Mouse (Mus musculus) hindbrain, embryonic 11.5 days (tissue): ENCODE measurements around the gene Nkx2-4. TPM values are rescaled to one million over a fixed set of nuclear protein-coding genes. Genes with fewer than 3 reads are reported as not detected.

Experiments used
- ATAC-seq: fragments of 200-750 bp; cut with Nextera tagmentation; 2 replicates; pipeline ENCODE4 v1.8.0; 2017; ENCODE audit warnings: mild to moderate bottlenecking, moderate TSS enrichment, moderate library complexity; ENCODE audit not compliant: low FRiP score
- DNase-seq: peaks from one replicate; pipeline ENCODE4 v3.0.0-alpha.2; 2015; ENCODE audit warnings: low spot score
- H3K27ac ChIP-seq: fragments of 300-500 bp; sonication (generic); 2 replicates; pipeline ENCODE4 v1.5.1; 2014; ENCODE audit warnings: mild to moderate bottlenecking, low read depth, low read length
- H3K27me3 ChIP-seq: fragments of 300-500 bp; sonication (generic); 2 replicates; pipeline ENCODE4 v1.6.1; 2014; ENCODE audit warnings: mild to moderate bottlenecking, low read length, moderate library complexity, mixed read lengths; ENCODE audit not compliant: control insufficient read depth, insufficient read depth
- H3K36me3 ChIP-seq: fragments of 300-500 bp; sonication (generic); 2 replicates; pipeline ENCODE4 v1.6.1; 2014; ENCODE audit warnings: mild to moderate bottlenecking, low read length, moderate library complexity, mixed read lengths; ENCODE audit not compliant: control insufficient read depth, insufficient read depth
- H3K4me1 ChIP-seq: fragments of 300-500 bp; sonication (generic); replicated peaks from 2 replicates; pipeline ENCODE4 v1.6.1; 2014; ENCODE audit warnings: low read length, mixed read lengths; ENCODE audit not compliant: control insufficient read depth, insufficient read depth
- H3K4me2 ChIP-seq: fragments of 300-500 bp; sonication (generic); replicated peaks from 2 replicates; pipeline ENCODE4 v1.6.1; 2014; ENCODE audit warnings: mild to moderate bottlenecking, low read depth, low read length
- H3K4me3 ChIP-seq: fragments of 300-500 bp; sonication (generic); 2 replicates; pipeline ENCODE4 v1.5.1; 2014; ENCODE audit warnings: low read depth, low read length
- H3K9ac ChIP-seq: fragments of 300-500 bp; sonication (generic); 2 replicates; pipeline ENCODE4 v1.6.1; 2014; ENCODE audit warnings: low read depth, low read length
- H3K9me3 ChIP-seq: fragments of 300-500 bp; sonication (generic); 2 replicates; pipeline ENCODE4 v1.6.1; 2016; ENCODE audit warnings: low read length; ENCODE audit not compliant: control insufficient read depth
- WGBS: fragments of 180-500 bp; shearing (Covaris S2); extraction: QIAGEN DNeasy Blood & Tissue Kit; methylation state at CpG from one replicate; pipeline ENCODE4 v1.1.7; 2014; 5-methylcytosine and 5-hydroxymethylcytosine counted together
- polyA plus RNA-seq: library from polyadenylated mRNA; unstranded; fragments of >200 nt; fragmentation: Nextera tagmentation; extraction: Ambion mirVana; gene quantifications from 2 replicates; pipeline ENCODE4 v1.2.1, GENCODE M21; 2014

Nkx2-4 gene
- 0.11 TPM in 1 of 2 replicates, not detected in the other for polyA plus RNA-seq

- Histone ChIP-seq H3K4me3 (peak within 1 kb of the TSS; percentile 19), H3K36me3 (no peaks in the 10 kb centered on the region), H3K9ac (no peak within 1 kb of the TSS), H3K9me3 (no peaks in the 10 kb centered on the region), H3K4me2 (peak within 1 kb of the TSS; percentile 28), H3K27me3 (peaks cover 64% of the 10 kb centered on the region), H3K27ac (no peak within 1 kb of the TSS), H3K4me1 (no peaks in the 10 kb centered on the region)
- DNase-seq: peak; percentile 61
- ATAC-seq: no peak; the same call in none of the 2 replicates
- under 1% methylated on average over 68 of the region's 82 CpGs for WGBS
These were observed at the start of gene Nkx2-4 for GRCm38 (mm10) chr2:147085072-147085870. Nkx2-4 (minus strand) TSS chr2:147085445.

- no peak for ATAC-seq
These were observed 42.1 kb upstream of the Nkx2-4 start for GRCm38 (mm10) chr2:147127366-147127765.

GRCm38 (mm10) chr2:147119736-147120135 lies 34.5 kb upstream of the Nkx2-4 start:
- Histone ChIP-seq H3K4me2 (no peak overlapping the region), H3K27ac (no peak overlapping the region), H3K4me1 (no peaks in the 10 kb centered on the region), H3K27me3 (no peaks in the 10 kb centered on the region), H3K4me3 (no peak overlapping the region), H3K36me3 (no peaks in the 10 kb centered on the region), H3K9ac (no peak overlapping the region), H3K9me3 (no peaks in the 10 kb centered on the region)
- ATAC-seq (no peak), DNase-seq (no peak)
- WGBS: 100% methylated on average over 1 of the region's 1 CpGs

More at GRCm38 (mm10) chr2:147127366-147127765, 42.1 kb upstream of the Nkx2-4 start:
- DNase-seq: no peak
- H3K27me3 ChIP-seq: no peaks in the 10 kb centered on the region
- no peaks in the 10 kb centered on the region for H3K36me3 ChIP-seq
- no peaks in the 10 kb centered on the region for H3K4me1 ChIP-seq
- H3K4me3 ChIP-seq: no peak overlapping the region
- H3K9me3 ChIP-seq: no peaks in the 10 kb centered on the region
- no peak overlapping the region for H3K27ac ChIP-seq
- no peak overlapping the region for H3K4me2 ChIP-seq
- no peak overlapping the region for H3K9ac ChIP-seq
- WGBS: 86% methylated on average over 6 of the region's 6 CpGs

- no peak overlapping the region for H3K4me3 ChIP-seq
- 20% methylated on average over 5 of the region's 5 CpGs for WGBS
- peaks cover 59% of the 10 kb centered on the region for H3K27me3 ChIP-seq
- no peak overlapping the region for H3K4me2 ChIP-seq
- ATAC-seq (no peak), DNase-seq (peak; percentile 31)
- no peak overlapping the region for H3K27ac ChIP-seq
- H3K36me3 ChIP-seq: no peaks in the 10 kb centered on the region
- no peak overlapping the region for H3K9ac ChIP-seq
- no peaks in the 10 kb centered on the region for H3K9me3 ChIP-seq
- H3K4me1 ChIP-seq: no peaks in the 10 kb centered on the region
These were observed 1.2 kb upstream of the Nkx2-4 start for GRCm38 (mm10) chr2:147086441-147086840.

DNA sequence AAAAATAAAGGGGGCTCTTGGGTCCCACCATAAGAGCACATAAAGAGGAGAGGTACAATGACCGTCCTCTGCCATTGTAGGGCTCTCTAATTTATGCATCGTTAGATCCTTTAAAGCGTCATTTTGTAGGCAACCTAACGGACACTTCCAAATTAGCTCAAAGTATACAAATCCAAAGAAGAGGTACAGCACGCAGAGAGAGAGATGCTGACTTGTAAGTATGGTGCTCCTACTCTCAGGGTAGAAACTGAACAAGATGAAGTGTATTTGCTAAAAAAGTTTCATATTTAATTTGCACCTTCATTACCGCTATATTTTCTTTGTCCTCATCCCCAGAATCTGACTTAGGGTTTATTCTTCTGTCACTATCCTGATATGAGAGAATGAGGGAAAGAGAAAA lies 692 bp upstream of the Nkx2-4 start:
- WGBS: 6% methylated on average over 6 of the region's 6 CpGs
- peaks cover 64% of the 10 kb centered on the region for H3K27me3 ChIP-seq
- ATAC-seq (no peak), DNase-seq (peak; percentile 42)
- H3K4me2 ChIP-seq: no peak overlapping the region
- H3K9me3 ChIP-seq: no peaks in the 10 kb centered on the region
- no peaks in the 10 kb centered on the region for H3K4me1 ChIP-seq
- H3K4me3 ChIP-seq: no peak overlapping the region
- H3K27ac ChIP-seq: no peak overlapping the region
- no peak overlapping the region for H3K9ac ChIP-seq
- no peaks in the 10 kb centered on the region for H3K36me3 ChIP-seq

- peaks cover 65% of the 10 kb centered on the region for H3K27me3 ChIP-seq
- no peaks in the 10 kb centered on the region for H3K4me1 ChIP-seq
- H3K4me3 ChIP-seq: peak overlapping the region; percentile 8; the same call in 1 of the 2 replicates
- no peaks in the 10 kb centered on the region for H3K9me3 ChIP-seq
- DNase-seq (peak; percentile 58), ATAC-seq (peak; percentile 51)
- H3K36me3 ChIP-seq: no peaks in the 10 kb centered on the region
- H3K4me2 ChIP-seq: peak overlapping the region; percentile 28
- no peak overlapping the region for H3K27ac ChIP-seq
- no peak overlapping the region for H3K9ac ChIP-seq
- WGBS: 1% methylated on average over 87 of the region's 106 CpGs
These were observed 726 bp downstream of the Nkx2-4 start for GRCm38 (mm10) chr2:147084366-147085071.

DNA sequence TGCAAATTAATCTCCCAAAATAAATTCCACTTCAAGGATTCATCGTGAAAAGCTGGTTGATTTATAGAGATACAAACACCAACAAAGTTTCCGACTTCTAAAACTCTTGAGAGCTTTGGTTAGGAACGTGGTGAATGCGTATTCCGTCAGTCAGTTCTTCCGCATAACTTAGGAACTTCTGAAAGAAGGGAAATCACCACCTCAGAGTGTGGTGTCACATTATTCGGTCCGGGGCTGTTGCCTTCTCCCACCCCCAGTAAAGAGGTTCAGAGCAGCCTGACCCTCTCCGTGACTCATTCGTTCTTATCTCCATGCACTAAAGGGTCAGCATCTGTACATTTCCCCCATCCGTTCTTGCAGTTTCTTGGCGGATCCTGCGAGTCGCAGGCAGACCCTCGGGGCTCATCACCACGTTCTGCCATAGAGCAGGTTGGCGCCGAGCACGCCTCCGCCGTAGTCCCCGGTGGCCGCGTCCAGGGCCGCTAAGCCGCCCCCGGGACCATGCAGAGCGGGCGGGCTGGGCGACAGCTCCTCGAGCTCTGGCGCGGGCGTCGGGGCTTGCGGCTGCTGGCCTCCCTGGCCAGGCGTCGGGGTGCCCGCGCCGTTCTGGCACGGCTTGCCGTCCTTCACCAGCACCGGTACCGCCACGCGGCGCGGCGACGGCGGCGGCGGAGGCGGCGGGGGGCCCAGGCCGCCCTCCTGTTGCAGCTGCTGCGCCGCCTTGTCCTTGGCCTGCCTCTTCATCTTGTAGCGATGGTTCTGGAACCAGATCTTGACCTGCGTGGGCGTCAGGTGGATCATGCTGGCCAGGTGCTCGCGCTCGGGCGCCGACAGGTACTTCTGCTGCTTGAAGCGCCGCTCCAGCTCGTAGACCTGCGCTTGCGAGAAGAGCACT lies 1.5 kb downstream of the Nkx2-4 start:
- no peak overlapping the region for H3K9ac ChIP-seq
- under 1% methylated on average over 70 of the region's 72 CpGs for WGBS
- H3K36me3 ChIP-seq: no peaks in the 10 kb centered on the region
- H3K27me3 ChIP-seq: peaks cover 67% of the 10 kb centered on the region
- no peak overlapping the region for H3K27ac ChIP-seq
- DNase-seq (peak; percentile 70), ATAC-seq (peak; percentile 53)
- no peaks in the 10 kb centered on the region for H3K9me3 ChIP-seq
- H3K4me2 ChIP-seq: no peak overlapping the region
- no peak overlapping the region for H3K4me3 ChIP-seq
- H3K4me1 ChIP-seq: no peaks in the 10 kb centered on the region

DNA sequence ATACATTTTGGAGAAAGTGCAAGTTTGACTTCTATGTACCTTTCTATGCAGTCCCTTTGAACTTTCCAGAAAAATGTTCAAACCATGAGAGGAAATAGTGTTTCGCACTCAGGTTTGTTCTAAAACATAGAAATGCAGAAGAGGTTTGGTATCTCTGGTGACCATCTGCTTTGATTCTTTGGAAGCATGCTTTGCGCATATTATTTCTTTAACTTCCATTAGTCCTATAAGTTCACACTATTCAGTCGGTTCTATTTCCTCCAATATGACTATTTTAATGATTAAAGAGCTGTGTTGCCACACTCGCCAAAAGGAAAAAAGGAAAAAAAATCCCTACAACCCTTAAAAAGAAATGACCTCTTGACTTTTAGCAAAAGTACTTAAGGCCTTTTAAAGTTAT lies 2.9 kb downstream of the Nkx2-4 start:
- Histone ChIP-seq H3K9me3 (no peaks in the 10 kb centered on the region), H3K4me2 (no peak overlapping the region), H3K36me3 (no peaks in the 10 kb centered on the region), H3K27me3 (peaks cover 60% of the 10 kb centered on the region), H3K4me3 (no peak overlapping the region), H3K9ac (no peak overlapping the region), H3K4me1 (no peaks in the 10 kb centered on the region), H3K27ac (no peak overlapping the region)
- 65% methylated on average over 4 of the region's 4 CpGs for WGBS
- DNase-seq (peak; percentile 35), ATAC-seq (no peak)
